Mouse (Mus musculus) left cerebral cortex, postnatal 36 days (tissue): ENCODE results near the gene Scarf1. TPM values are rescaled to one million over a fixed set of nuclear protein-coding genes. Genes with fewer than 3 reads are reported as not detected.
"Not testable (repeated sequence)": the region's sequence is repeated elsewhere in the genome, so short reads cannot be mapped to it uniquely, and the experiment has no call there.

Source experiments
- DNase-seq, 2 experiments: peaks; one replicate each; pipeline ENCODE4 v3.0.0; 2021 to 2022; ENCODE audit warnings: low spot score in 2 of 2, mixed read lengths in 1 of 2
- intact Hi-C: fragments of 180-260 bp; cut with DNase I; formaldehyde crosslinking; loops from one replicate; pipeline ENCODE4 v1.15.1; 2025
- total RNA-seq, 2 experiments: library from RNA; stranded (reverse); gene quantifications; 2 replicates each; pipeline ENCODE4 v1.2.3; 2021

Scarf1 gene
- total RNA-seq, 2 experiments from 2014 or later: 1.2 to 1.8 TPM

DNA sequence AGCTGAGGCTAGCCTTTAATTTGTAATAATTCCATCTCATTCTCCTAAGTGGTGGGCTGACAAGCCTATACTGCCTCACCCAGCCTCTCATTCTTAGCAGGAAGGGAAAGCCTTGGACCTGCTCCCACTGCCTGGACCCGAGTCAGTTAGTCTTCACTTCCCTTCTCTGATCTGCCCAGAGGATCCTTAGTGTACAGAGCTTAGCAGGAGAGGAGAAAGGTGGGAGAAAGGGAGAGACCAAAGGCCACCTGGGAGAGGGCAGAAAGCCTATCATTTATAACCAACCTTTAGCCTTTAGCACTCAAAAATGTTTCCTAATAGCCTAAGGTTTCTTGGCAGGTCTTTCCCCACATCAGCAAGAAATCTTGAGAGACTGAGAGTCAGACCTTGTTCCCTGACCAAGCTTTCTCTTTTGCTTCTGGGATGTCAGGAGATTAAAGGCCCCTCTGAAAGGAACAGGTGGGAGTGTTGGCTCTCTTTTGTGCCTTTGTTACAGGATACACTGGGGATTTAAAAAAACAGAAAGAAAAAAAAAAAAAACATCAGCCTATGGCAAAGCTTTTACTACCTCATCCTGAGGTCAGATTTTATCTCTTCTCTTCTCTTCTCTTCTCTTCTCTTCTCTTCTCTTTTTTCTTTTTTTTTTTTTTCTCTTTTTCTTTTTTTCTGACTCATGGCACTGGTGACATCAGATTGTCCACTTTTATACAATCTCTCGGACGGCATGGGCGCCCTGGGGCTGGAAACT is 21.1 kb downstream of the Scarf1 start:
- intact Hi-C loops: no loop called here
- DNase-seq: no peak

DNA sequence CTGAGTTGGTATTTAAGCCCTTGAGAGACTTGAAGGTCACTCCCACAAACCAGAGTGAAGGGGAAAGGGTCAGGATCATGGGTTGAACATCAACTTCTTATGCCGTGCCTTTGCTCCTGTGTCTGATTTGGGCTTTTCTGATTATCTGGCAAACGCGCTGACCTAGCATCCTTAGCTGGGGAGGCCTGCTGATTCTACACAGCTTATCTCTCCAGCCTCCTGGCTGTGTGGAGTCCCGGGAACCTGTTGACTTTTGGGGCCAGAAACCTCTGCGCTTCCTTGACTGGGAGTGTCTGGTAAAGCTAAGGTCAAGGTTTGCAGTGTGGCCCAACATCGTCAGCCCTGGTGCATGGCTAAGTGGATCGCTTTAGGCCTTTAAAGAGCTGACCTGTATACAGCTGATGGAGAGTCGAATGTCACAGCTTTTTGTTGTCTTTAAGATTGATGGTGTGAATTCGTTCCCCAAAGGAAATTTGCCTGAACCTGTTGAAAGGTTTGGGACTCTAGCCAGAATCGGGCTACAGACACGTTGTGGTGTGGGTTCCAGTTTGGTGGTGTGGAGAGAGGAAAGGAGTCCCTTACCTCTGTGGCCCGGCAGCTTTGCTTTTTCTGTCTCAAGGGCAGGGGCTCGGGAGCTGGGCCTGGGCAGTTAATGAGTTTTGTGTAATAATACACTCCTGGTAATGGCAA is 21.9 kb downstream of the Scarf1 start:
- intact Hi-C loops: no loop called here
- DNase-seq: no peak

DNA sequence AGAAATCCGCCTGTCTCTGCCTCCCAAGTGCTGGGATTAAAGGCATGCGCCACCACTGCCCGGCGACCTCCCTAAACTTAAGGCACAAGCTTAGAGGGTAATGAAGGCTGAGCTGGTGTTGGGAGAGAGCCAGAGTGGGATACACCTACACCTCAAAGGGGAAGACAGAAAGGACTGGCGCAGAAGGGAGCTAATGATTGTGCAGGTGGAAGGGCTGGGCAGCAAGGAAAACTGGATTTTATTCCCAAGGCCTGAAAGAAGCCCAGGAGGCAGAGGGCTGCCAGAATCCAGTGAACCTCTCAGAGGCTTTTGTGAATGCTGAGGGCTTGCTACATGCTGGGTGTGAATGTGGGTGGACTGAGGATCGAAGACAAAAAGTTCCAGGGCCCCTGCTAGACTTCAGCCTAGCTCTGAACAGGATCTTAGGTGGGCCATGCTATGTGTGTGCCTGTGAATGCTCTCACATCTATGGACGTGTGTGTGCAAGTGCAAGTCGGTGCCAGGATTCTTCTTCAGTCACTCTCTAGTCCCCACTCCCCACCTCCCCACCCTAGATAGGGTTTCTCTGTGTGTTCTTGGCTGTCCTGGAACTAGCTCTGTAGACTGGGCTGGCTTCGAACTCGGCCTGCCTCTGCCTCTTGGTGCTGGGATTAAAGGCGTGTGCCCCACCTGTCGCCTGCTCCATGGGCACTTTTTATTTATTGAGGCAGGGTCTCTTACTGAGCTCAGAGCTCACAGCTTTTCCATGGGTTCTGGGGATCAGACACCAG is 23.1 kb downstream of the Scarf1 start:
- DNase-seq: no peak
- intact Hi-C loops: no loop called here

DNA sequence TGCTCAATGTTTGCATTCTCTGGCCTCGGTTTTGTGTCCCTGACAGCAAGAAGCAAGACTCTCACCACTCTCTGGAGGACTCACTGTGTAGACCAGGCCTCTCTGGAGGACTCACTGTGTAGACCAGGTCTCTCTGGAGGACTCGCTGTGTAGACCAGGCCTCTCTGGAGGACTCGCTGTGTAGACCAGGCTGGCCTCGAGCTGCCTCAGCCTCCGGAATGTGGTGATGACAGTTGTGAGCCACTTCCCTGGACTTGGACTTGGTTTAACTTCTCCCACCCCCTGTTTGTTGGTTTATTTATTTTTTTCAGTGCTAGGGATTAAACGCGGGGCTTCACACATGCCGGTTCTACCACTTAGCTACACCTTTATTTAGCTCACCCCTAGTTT is 23.7 kb downstream of the Scarf1 start:
- intact Hi-C loops: no loop called here
- no peak for DNase-seq

DNA sequence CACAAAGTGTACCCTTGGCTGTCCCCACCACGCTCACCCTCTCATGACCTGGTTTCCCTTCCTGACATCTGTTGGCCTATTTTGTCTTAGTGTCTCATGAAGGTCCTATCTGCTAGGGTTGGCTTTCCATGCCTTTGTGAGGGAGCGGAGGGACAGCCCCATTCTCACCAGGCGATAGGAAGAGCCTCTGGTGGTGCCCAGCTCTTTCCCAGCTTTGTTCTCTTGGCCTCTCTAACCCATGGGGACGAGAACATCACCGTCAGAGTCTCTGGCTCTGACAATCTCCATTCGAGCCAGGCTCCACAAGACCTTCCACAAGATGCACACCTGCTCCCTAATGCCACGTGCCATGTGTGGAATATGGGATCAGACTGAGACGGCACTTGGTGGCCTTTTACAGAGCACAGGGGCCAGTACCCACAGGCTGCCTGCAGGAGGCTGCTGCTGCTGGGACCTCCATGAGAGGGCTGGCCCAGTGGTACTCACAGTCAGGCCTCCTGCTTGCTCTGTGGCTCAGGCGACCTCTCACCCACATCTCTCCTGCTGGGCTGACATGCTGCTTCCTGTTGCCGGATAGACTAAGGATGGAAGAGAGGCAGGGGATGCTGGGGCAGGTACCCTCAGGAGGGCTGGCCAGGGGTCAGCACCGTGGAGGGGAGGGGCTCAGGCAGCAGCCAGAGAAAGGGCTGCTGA is 24.3 kb downstream of the Scarf1 start:
- intact Hi-C loops: no loop called here
- DNase-seq: no peak

DNA sequence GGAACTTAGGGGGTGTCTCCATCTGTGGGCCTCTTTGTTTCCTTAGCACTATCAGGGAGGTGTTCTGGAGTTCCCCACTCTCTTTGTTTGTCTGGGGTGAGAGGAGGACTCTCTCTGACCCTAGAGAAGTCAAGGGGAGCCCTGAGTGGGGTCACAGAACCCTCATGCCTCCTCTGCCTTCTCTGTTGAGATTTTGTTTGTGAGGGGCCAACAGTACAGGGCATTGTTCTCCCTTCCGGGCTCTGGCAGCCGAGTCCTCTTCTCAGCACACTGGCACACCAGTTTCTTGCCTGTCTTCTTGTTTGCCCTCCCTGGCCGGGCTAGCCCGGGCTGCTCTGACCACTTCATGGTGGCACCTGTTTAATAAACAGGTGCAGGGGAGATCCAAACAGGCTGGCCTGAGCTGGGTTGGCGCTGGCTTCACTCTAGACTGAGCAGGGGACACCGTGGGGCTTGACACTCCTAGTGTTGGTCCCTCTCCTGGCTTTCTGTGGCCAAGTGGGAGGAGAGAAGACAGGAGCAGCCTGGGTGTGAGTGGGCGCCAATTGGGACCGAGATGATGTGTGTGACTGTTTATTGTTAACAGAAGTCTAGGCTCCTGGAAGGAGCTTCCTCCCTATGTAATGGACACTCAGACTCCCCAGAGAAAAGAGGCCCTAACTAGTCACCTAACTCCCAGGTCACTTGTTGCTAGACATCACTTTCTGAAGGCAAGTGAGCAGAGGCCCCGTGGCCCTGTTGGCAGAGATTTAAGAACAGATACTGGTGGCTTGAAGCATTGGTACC is 25.0 kb downstream of the Scarf1 start:
- DNase-seq: no peak
- intact Hi-C loops: no loop called here

DNA sequence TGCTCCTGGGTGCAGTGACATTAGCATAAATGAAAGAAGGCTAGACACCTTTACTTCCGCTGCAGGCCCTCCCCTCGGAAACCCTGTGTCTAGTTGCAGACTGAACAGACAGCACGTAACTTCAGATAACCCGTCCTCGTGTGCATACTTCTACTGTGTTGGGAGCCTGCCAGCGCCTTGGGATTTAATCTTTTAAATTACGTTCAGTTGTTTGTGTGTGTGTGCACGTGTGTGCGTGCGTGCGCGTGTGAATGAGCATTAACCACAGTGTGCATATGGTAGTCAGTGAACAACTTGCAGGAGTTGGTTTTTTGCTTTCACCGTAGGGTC is 25.6 kb downstream of the Scarf1 start:
- intact Hi-C loops: no loop called here

DNA sequence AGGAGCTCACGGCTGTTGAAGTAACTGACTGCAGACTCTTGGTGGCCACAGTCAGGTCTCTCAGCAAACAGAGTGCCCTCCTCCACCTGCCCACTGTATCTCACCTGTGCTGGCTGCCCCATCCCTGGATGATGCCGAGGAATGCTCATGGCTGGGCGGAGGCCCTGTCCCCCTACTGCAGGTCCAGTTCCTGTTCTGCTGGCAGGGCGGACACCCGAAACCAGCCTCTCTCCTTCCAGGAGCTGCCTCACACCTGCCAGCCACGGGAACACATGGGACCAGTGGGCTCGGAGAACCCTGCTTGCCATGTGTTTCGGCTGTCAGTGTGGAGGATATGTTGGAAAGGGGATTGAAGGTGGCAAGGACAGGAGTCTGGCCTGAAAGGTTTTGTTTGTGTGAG is 26.9 kb downstream of the Scarf1 start:
- intact Hi-C loops: no loop called here
- DNase-seq: no peak

More for the DNA sequence above, 25.6 kb downstream of the Scarf1 start:
- no peak for DNase-seq

DNA sequence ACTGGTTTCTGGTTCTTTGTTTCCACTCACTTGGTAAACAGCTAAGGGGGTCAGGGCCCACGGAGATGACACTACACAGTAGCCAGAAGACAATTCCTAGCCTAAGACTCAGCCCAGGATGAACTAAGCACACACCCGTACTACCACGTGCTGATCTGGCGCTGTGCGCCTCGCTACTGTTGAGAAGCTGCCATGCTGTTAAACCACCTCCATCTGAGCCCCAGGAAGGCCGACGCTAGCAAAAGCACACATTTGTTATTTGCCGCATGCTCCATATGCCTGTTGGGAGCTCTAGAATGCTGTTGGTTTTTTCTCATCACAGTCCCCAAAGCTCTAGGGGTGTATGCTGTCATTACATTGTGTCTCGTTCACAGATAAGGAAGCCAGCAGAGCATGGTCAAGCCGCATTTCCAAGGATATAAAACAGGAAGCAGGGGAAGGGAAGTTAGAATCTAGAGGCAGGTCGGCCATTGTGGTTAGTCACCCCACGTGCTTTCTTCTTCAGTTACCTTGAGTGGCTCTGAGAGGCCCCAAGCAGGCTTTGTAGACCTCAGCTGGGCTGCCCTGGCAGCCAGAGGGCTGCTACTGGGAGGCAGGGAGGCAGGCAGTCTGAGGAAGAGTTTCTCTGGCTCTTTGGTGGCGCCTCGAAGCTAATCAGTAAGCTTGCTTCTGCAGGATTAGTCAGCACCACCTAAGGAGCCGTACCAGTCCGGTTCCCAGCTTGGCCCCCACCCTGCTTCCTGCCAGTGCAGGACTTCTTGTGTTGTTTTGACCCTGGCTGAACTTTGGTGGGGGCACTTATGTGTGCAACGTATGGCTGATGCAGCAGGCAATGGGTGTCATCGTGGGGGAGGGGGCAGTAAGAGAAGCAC is 27.6 kb downstream of the Scarf1 start:
- peak in 1 of 2 experiments; percentile 50 for DNase-seq
- intact Hi-C loops: no loop called here

DNA sequence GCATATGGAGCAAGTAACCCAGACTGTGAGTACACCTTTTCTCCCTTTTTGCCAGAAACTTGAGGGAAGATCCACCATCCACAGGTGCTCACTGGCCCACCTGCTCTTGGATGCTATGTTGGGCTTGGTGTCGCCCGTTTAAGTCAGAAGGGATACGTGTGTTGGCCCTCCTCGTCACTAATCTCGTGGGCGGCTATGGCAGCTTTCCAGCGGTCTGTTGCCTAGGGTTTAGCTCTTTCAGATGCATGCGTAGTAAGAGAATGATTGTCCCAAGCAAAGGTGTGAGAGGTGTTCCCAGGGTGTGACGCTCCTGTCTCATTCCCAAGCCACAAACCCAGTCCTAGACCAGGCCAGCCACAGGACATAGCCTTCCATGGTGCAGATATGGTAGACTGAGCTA is 31.4 kb downstream of the Scarf1 start:
- DNase-seq: no peak
- intact Hi-C loops: no loop called here

DNA sequence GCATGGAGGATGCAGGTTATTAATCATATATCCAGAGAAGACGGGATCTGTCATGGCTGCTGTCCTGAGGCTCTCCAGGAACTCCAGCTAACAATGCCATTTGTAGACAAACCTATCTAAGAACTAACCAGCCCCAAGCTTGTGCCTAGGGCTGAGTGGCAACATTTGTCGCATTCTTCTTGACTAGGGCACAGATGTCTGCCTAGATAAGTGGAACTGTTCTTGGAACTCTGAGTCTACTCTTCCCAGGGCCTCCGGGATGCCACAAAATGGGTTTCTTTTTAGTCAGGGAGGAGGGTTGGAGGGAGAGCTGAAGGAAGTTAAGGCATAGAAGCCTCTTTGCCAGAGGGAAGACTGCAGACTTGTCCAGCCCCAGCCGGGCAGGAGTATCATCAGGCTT is 32.7 kb downstream of the Scarf1 start:
- intact Hi-C loops: no loop called here
- no peak for DNase-seq

DNA sequence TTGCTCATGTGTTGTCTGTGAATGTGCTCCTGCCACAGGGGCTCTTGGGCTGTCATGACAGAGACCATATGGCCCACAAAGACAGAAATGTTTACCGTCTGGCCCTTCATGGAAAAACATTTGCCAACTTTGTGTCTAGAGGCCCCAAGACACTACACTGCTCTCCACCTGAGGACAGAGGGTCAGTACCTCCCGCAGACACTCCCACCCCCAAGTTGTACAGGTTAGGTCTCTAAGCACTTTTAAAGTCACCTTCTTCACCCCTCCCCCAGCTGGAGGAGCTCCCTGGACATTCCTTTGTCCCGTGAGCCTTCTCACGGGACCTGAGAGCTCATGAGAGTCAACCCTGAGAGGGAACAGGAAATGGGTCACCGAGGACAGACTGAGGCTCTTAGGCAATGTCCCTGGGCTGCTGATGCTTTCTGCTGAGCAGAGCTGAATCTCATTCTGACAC is 36.3 kb downstream of the Scarf1 start:
- DNase-seq: no peak
- intact Hi-C loops: no loop called here

DNA sequence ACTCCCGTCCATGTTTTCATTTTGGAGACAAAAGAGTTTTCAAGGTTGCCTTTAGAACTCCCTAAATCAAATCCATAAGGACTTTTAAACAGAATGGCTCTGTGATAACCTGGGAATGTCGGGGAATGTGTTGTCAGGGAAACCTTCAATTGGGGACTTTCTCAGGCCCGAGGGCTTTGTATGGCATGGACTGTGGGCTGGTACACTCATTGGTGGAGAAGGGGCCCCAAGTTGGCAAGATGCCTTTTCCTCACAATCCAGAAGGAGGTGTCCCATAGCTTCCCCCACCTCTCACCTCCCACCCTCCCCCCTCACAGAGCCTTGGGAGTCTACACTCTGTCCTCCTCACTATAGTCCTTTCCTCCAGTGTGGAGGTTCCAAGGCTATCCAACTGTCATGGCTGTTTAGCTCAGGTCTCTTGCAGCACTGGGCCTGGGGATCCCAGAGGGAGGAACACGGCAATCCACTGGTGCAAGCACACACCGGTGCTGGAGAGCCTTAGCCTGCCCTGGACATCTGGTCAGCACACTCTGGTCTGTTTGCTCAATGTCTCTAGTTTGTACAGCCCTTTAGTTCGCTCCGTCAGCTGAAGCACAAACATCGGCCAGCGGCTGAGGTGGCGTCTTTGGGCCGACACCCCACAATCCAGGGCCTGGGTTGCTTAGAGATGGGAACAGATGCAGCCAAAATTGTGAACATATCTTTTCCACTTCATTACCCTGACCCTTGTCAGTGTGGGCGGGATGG is 37.0 kb downstream of the Scarf1 start:
- DNase-seq: no peak
- intact Hi-C loops: no loop called here

DNA sequence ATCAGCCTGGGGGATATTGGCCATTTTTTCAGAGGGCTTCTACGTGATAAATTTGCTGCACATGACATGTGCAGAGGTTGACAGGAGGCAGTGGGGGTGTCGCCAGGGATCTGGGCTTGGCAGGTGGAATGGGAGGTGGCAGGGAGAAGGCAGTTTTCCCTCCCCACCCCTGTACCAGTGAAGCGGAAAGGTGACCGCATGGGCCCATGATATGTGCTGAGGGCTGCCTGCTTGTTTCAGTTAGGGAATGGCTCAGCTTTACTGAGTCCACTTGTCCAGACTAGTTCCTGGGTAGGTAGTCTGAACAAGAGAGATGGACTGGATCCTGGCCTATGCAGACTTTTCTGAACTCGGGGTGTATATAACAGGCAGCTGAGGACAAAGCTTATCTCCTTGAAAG is 38.0 kb downstream of the Scarf1 start:
- intact Hi-C loops: no loop called here

DNA sequence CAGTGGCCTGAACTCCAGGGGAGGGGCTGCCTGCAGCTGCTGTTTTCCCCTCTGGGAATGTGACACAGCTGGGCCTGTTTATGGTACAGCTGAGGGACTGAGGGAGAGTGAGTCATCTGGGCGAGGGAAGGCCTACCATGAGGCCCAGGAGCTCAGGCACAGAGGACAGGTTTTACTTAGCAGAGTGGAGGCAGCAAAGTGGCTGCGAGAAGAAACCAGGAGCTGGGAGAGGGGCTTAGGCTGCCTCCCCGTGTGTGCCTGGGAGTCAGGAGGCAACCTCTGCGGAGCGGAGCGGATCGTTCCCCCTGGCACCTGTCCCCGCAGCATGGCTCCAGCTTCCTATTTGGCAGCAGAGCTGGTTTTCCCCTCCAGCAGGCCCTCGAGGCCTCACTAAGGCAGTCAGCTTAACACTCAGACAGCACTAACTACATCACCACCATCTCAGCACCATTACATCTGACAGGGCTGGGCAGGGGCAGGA is 38.7 kb downstream of the Scarf1 start:
- intact Hi-C loops: no loop called here
- DNase-seq: no peak

More for the DNA sequence above, 38.0 kb downstream of the Scarf1 start:
- no peak for DNase-seq

DNA sequence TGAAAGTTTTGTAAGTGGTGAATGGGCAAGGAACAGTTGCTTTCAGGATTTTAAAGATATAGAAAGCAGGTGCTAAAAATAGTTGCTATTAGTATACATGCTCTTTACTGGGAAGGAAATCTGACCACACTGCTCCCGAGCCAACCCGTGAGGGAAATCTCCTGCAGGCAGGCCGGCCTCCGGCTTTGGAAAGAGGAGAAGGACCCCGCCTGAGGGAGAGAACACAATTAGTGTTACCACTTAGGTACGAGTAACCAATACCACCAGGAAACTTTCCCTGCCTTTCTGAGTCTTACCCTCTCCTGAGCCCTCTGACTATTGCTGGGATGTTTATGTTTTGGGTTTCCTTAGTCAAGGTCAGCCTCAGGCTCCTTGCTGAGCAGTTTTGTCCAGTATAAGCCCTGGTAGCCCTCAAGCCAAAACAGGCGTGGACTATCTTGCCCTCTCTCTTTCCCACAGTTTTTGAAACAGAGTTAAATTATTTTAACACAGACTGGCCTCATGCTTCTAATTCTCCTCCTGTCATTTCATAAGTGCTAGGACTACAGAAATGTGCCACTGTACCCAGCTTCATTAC is 39.7 kb downstream of the Scarf1 start:
- intact Hi-C loops: no loop called here
- DNase-seq: no peak

DNA sequence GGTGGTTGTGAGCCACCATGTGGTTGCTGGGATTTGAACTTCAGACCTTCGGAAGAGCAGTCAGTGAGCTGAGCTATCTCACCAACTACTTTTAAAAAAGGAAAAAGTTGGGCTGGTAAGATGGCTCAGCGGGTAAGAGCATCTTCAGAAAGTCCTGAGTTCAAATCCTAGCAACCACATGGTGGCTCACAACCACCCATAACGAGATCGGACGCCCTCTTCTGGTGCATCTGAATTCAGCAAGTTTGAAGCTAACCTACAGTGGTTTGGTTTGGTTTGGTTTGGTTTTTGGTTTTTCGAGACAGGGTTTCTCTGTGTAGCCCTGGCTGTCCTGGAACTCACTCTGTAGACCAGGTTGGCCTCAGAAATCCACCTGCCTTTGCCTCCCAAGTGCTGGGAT is 42.7 kb downstream of the Scarf1 start:
- intact Hi-C loops, DNase-seq: not testable (repeated sequence)
